Mouse (Mus musculus): ENCODE measurements around the gene Jak2.

DNA sequence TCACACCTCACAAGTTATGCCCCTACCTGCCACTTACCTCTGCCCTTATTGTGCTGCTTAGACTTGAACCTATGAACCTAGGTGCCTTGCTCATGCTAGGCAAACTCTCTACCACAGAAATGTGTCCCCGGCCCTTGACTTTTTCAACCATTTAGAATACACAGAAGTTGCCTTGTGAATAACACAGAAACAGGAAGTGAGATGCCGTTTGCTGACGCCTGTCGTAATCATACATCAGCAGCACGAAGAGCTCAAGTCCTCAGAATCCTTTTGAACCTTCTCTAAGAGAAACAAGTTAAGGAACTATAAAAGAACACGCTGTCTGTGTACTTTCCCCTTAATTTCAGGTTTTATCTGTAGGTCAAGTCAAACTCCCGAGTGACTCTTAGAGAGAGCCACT is 41.7 kb upstream of the Jak2 start:
- no peak for TF ChIP-seq CTCF (IDR thresholded peaks at IDR 0.05; ENCODE audit: extremely low read depth, insufficient read length, insufficient replicate concordance, low read depth, low read length)
- TF ChIP-seq POLR2A (IDR thresholded peaks at IDR 0.05; ENCODE audit: low read depth, low read length) = no peak
